Mouse (Mus musculus) neural tube, embryonic 15.5 days (tissue): ENCODE results near the gene Snrnp40. TPM values are rescaled to one million over a fixed set of nuclear protein-coding genes. Genes with fewer than 3 reads are reported as not detected.

ENCODE experiments used
- ATAC-seq: fragments of 200-750 bp; cut with Nextera tagmentation; 2 replicates; pipeline ENCODE4 v1.8.0; 2017; ENCODE audit warnings: mild to moderate bottlenecking, moderate TSS enrichment, moderate library complexity; ENCODE audit not compliant: low FRiP score
- H3K27ac ChIP-seq: fragments of 300-500 bp; sonication (generic); replicated peaks from 2 replicates; pipeline ENCODE4 v1.5.1; 2015; ENCODE audit warnings: mild to moderate bottlenecking, inconsistent platforms
- H3K27me3 ChIP-seq: fragments of 300-500 bp; sonication (generic); replicated peaks from 2 replicates; pipeline ENCODE4 v1.6.1; 2015; ENCODE audit warnings: inconsistent platforms
- H3K36me3 ChIP-seq: fragments of 300-500 bp; sonication (generic); 2 replicates; pipeline ENCODE4 v1.6.1; 2015; ENCODE audit warnings: inconsistent platforms
- H3K4me1 ChIP-seq: fragments of 300-500 bp; sonication (generic); 2 replicates; pipeline ENCODE4 v1.6.1; 2015; ENCODE audit warnings: inconsistent platforms
- H3K4me2 ChIP-seq: fragments of 300-500 bp; sonication (generic); 2 replicates; pipeline ENCODE4 v1.6.1; 2015; ENCODE audit warnings: inconsistent platforms, mild to moderate bottlenecking, moderate library complexity
- H3K4me3 ChIP-seq: fragments of 300-500 bp; sonication (generic); replicated peaks from 2 replicates; pipeline ENCODE4 v1.5.1; 2015; ENCODE audit warnings: mild to moderate bottlenecking, inconsistent platforms
- H3K9ac ChIP-seq: fragments of 300-500 bp; sonication (generic); replicated peaks from 2 replicates; pipeline ENCODE4 v1.6.1; 2015; ENCODE audit warnings: mild to moderate bottlenecking, inconsistent platforms
- H3K9me3 ChIP-seq: fragments of 300-500 bp; sonication (generic); replicated peaks from 2 replicates; pipeline ENCODE4 v1.6.1; 2016; ENCODE audit warnings: inconsistent platforms
- WGBS: fragments of 180-500 bp; shearing (Covaris S2); methylation state at CpG from one replicate; pipeline ENCODE4 v1.1.7; 2015; ENCODE audit warnings: mixed read lengths; 5-methylcytosine and 5-hydroxymethylcytosine counted together
- polyA plus RNA-seq: library from polyadenylated mRNA; unstranded; fragments of >200 nt; fragmentation: Nextera tagmentation; extraction: Ambion mirVana; gene quantifications from 2 replicates; pipeline ENCODE4 v1.2.1, GENCODE M21; 2015

The Snrnp40 gene
- polyA plus RNA-seq, 1 experiment from 2014 or later, result 91.8 TPM

GRCm38 (mm10) chr4:130387256-130387655 lies 27.3 kb downstream of the Snrnp40 start:
- no peaks in the 10 kb centered on the region for H3K9me3 ChIP-seq
- no peaks in the 10 kb centered on the region for H3K27me3 ChIP-seq
- no peak for ATAC-seq
- no peak overlapping the region for H3K4me2 ChIP-seq
- no peak overlapping the region for H3K27ac ChIP-seq
- peaks cover 64% of the 10 kb centered on the region for H3K36me3 ChIP-seq
- no peak overlapping the region for H3K9ac ChIP-seq
- 69% methylated on average over 3 of the region's 3 CpGs for WGBS
- H3K4me1 ChIP-seq, result peaks cover 15% of the 10 kb centered on the region
- H3K4me3 ChIP-seq, result no peak overlapping the region

- Histone ChIP-seq H3K9ac (no peak overlapping the region), H3K4me3 (no peak overlapping the region), H3K27ac (no peak overlapping the region), H3K36me3 (peaks cover 47% of the 10 kb centered on the region), H3K4me1 (peaks cover 22% of the 10 kb centered on the region), H3K27me3 (no peaks in the 10 kb centered on the region), H3K9me3 (no peaks in the 10 kb centered on the region), H3K4me2 (no peak overlapping the region)
- 62% methylated on average over 6 of the region's 6 CpGs for WGBS
- no peak for ATAC-seq
These were observed 29.6 kb downstream of the Snrnp40 start for GRCm38 (mm10) chr4:130389496-130389895.

- H3K4me1 ChIP-seq, result peaks cover 22% of the 10 kb centered on the region
- ATAC-seq, result no peak
- no peaks in the 10 kb centered on the region for H3K27me3 ChIP-seq
- no peak overlapping the region for H3K9ac ChIP-seq
- H3K9me3 ChIP-seq, result no peaks in the 10 kb centered on the region
- H3K4me3 ChIP-seq, result no peak overlapping the region
- 87% methylated on average over 7 of the region's 7 CpGs for WGBS
- H3K36me3 ChIP-seq, result peaks cover 43% of the 10 kb centered on the region
- no peak overlapping the region for H3K4me2 ChIP-seq
- no peak overlapping the region for H3K27ac ChIP-seq
These were observed 30.0 kb downstream of the Snrnp40 start for GRCm38 (mm10) chr4:130389927-130390326.

- WGBS, result 56% methylated on average over 3 of the region's 3 CpGs
- Histone ChIP-seq H3K4me2 (no peak overlapping the region), H3K4me1 (peaks cover 22% of the 10 kb centered on the region), H3K9ac (no peak overlapping the region), H3K27ac (peak overlapping the region; percentile 9; the same call in 1 of the 2 replicates), H3K27me3 (no peaks in the 10 kb centered on the region), H3K4me3 (no peak overlapping the region), H3K36me3 (peaks cover 34% of the 10 kb centered on the region), H3K9me3 (no peaks in the 10 kb centered on the region)
- no peak for ATAC-seq
These were observed 31.3 kb downstream of the Snrnp40 start for GRCm38 (mm10) chr4:130391265-130391664.

Other genes with a start within 250 kb of the Snrnp40 start
- 3.7 and 3.9 TPM in 2 replicates for gene Hcrtr1, start 220.8 kb upstream of the Snrnp40 start, polyA plus RNA-seq
- gene Tinagl1, start 185.0 kb upstream of the Snrnp40 start, polyA plus RNA-seq, result 4.1 and 14.7 TPM in 2 replicates
- gene Gm853, start 137.7 kb upstream of the Snrnp40 start, polyA plus RNA-seq, result not detected in 2 replicates
- gene Serinc2, start 80.9 kb upstream of the Snrnp40 start, polyA plus RNA-seq, result 28.7 and 29.1 TPM in 2 replicates
- 226 and 288 TPM in 2 replicates for gene Fabp3, start 51.5 kb upstream of the Snrnp40 start, polyA plus RNA-seq
- gene Gm10570, start 51.5 kb upstream of the Snrnp40 start, polyA plus RNA-seq, result 1.3 and 1.6 TPM in 2 replicates
- gene Zcchc17, start 189 bp upstream of the Snrnp40 start, polyA plus RNA-seq, result 93.9 and 95.3 TPM in 2 replicates
- 7.9 and 11.0 TPM in 2 replicates for gene Nkain1, start 214.0 kb downstream of the Snrnp40 start, polyA plus RNA-seq